Mouse (Mus musculus): ENCODE measurements around the gene 4930402H24Rik.

4930402H24Rik gene

GRCm38 (mm10) chr2:130738019-130738418 lies 168.2 kb downstream of the 4930402H24Rik start:
- no peak for DNase-seq (ENCODE audit: low read depth in 1 of 2, low spot score in 2 of 2)

GRCm38 (mm10) chr2:130735281-130735680 lies 170.9 kb downstream of the 4930402H24Rik start:
- no peak for DNase-seq (ENCODE audit: low read depth in 1 of 2, low spot score in 2 of 2)

GRCm38 (mm10) chr2:130733444-130733843 lies 172.8 kb downstream of the 4930402H24Rik start:
- no peak for DNase-seq (ENCODE audit: low read depth in 1 of 2, low spot score in 2 of 2)

DNA sequence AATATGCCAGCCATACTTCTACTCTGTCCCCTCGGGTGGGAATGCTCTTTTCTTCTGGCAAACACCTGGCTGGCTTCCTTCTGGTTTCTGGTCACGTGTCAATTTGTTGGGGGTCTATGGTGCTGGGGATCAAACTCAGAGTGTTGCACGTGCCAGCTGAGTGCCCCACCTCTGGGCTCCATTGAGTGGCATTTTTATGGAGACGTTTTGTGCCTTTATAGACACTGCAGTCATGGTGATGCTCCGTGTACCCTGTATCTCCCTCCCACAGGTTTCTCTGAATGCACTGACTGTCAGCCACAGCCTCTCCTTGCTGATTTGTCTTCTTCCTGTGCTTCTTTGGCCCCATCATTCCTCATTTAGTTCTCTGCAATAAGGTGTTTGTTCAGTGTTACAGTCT lies 174.4 kb downstream of the 4930402H24Rik start:
- DNase-seq (ENCODE audit: low read depth in 1 of 2, low spot score in 2 of 2): no peak

DNA sequence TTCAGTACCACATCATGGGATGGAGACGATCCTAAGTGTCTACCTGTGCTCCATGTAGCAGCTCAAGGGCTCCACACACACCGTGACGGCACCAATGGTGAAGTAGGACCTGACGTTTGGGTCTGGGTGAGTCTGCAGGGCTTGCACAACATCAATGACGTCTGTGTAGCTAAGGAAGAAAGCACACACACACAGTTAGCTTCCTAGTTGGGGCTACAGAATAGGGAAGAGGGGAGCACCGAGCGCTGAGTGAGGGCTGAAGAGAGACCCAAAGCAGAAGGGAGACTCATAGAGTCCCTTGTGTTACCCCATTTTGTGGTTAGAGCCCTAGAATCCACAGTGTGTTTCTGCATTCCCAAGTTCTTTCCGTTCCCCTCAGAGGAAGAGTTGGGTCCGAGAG lies 175.5 kb downstream of the 4930402H24Rik start:
- DNase-seq (ENCODE audit: low read depth in 1 of 2, low spot score in 2 of 2): peak; percentile 56 to 61

GRCm38 (mm10) chr2:130728906-130729585 lies 177.2 kb downstream of the 4930402H24Rik start:
- DNase-seq (ENCODE audit: low read depth in 1 of 2, low spot score in 2 of 2): no peak

GRCm38 (mm10) chr2:130727752-130728151 lies 178.5 kb downstream of the 4930402H24Rik start:
- no peak for DNase-seq (ENCODE audit: low read depth in 1 of 2, low spot score in 2 of 2)

GRCm38 (mm10) chr2:130724369-130724768 lies 181.8 kb downstream of the 4930402H24Rik start:
- DNase-seq (ENCODE audit: low read depth in 1 of 2, low spot score in 2 of 2): no peak

- no peak for DNase-seq (ENCODE audit: low read depth in 1 of 2, low spot score in 2 of 2)
These were observed 188.3 kb downstream of the 4930402H24Rik start for GRCm38 (mm10) chr2:130717951-130718350.

- no peak for DNase-seq (ENCODE audit: low read depth in 1 of 2, low spot score in 2 of 2)
These were observed 199.1 kb downstream of the 4930402H24Rik start for GRCm38 (mm10) chr2:130707057-130707456.

DNA sequence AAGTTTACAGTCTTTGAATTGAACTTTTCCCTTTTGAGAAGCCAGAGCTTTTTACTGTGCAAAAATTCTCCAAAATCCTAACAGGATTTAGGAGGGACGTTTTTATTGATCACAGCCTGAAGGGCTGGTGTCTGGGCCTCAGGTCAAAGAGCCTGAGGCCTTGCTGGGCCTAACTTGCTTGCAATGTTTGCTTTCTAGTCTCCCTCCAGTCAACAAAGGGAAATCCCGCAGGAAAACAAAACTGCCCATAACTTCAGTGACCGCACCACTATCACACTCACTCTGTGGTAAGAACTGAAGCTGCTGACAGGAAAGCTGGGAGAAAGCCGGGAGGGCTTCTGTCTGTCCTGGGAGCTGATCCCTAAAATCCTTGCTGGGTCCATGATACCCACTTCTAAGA lies 199.6 kb downstream of the 4930402H24Rik start:
- no peak for DNase-seq (ENCODE audit: low read depth in 1 of 2, low spot score in 2 of 2)

DNA sequence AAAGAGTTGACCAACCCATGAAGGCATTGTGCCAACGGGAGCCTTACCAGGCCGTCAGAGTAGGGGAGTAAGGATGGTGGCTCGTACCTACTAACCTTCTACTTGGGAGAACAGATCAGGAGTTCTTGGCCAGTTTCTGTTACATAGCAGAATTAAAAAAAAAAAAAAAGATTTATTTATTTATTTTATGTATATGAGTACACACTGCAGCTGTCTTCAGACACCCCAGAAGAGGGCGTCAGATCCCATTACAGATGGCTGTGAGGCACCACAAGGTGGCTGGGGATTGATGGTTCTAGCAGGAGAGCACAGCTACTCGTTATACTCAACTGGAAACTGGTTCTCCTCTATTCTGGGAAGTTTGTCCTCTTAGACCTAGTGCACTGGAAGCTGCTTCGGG lies 201.0 kb downstream of the 4930402H24Rik start:
- DNase-seq (ENCODE audit: low read depth in 1 of 2, low spot score in 2 of 2): no peak

DNA sequence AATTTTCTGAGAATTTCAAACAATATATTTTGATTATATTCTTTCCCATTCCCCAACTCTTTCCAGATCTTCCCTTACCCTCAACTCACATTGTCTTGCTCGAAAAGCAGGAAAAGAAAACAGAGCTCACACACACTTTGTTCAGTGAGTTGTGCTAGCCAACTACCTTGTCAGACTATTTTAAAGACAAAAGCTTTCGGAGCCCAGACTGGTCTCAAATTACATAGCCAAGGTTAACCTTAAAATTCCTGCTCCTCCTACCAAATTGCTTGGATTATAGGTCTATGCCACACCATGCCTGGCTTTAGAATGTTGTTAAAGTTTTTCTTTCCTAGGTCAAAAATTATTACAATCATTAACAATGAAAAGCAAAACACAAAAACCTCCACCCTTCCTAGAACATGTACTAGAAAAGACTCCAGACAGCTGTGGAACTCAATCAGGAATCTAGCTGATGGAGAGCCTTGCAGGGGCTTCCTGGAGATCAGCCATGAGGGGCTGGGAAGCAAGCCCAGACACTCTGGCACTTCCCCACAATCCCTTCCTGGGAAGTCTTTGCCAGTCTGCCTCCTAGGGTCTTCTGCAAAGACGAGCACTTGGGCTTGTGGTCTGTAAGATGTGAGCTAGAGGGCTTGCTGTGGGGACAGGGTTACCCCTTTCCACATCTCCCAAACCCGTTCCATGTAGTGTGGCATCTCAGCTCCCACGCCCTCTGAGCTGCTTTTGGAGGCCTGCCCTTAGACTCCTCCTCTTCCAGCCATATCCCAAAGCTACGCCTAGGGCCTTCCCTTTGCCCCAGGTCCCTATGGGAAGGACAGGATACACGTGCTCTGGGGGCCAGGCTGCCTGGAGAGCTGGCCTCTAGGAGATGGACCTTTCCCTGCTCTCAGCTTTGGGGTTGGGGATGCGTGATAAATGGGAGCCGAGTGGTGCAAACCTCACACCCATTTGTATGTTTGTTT lies 201.9 kb downstream of the 4930402H24Rik start:
- DNase-seq (ENCODE audit: low read depth in 1 of 2, low spot score in 2 of 2): no peak

- no peak for DNase-seq (ENCODE audit: low read depth in 1 of 2, low spot score in 2 of 2)
These were observed 208.4 kb downstream of the 4930402H24Rik start for GRCm38 (mm10) chr2:130697821-130698266.

- DNase-seq (ENCODE audit: low read depth in 1 of 2, low spot score in 2 of 2): peak; percentile 5 to 6
These were observed 208.9 kb downstream of the 4930402H24Rik start, which contains the start of gene Slc4a11 for GRCm38 (mm10) chr2:130697153-130697810. Gene Slc4a11 (minus strand): TSS chr2:130697519.

DNA sequence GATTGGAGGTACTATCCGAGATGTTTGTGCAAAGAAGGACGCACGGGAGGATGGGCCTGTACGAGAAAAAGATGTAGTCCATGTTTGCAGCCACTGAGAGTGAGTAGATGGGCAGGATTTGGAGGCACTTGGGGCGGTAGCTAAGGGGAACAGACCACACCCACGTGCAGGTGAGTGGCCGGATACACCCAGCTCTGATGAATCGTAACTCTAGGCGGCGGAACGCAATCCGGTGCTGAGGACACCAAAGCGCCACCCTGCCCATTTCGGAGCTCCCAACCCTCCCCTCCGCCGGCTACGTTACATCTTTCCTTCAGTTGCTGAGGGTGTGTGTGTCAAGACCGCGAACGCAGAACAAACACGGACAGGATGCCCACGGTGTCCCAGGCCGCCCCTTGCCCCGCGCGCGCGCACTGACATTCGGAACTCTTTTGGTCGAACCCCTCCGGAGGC lies 209.5 kb downstream of the 4930402H24Rik start:
- DNase-seq (ENCODE audit: low read depth in 1 of 2, low spot score in 2 of 2): no peak

DNA sequence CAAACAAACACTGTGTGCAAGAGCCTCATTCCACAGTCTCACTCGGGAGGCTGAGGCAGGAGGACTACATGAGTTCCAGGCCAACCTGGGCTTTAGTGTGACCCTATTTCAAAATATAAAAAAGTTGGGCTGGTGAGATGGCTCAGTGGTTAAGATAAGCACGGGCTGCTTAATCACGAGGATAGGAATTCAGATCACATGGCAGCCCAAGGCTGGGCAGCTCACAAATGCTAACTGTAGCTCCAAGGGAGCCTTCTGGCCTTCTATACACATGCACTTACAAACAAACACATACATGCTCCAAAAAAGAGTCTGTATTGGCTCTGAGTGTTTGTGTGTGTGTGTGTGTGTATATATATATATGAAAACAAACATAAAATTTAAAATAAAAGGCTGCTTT lies 212.6 kb downstream of the 4930402H24Rik start:
- DNase-seq (ENCODE audit: low read depth in 1 of 2, low spot score in 2 of 2): no peak

- no peak for DNase-seq (ENCODE audit: low read depth in 1 of 2, low spot score in 2 of 2)
These were observed 217.2 kb downstream of the 4930402H24Rik start for GRCm38 (mm10) chr2:130689011-130689410.

- DNase-seq (ENCODE audit: low read depth in 1 of 2, low spot score in 2 of 2): no peak
These were observed 220.8 kb downstream of the 4930402H24Rik start for GRCm38 (mm10) chr2:130685426-130685825.

DNA sequence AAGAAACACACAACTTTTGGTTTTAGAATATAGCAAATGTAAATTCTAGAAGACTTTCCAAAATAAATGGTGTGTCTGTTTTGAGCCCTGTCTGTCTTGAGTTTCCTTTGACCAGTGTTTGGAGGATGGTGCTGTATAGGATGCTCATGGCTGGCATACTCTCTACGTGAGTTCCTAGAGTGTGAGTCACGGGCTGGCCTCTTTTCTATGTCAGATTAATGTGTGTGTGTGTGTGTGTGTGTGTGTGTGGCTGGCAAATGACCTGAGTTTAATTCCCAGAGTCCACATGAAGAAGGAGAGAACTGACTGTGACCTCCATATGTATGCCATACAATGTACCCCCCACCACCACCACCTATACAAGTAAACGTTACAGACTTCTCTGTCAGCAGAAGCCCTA lies 224.7 kb downstream of the 4930402H24Rik start:
- no peak for DNase-seq (ENCODE audit: low read depth in 1 of 2, low spot score in 2 of 2)

DNA sequence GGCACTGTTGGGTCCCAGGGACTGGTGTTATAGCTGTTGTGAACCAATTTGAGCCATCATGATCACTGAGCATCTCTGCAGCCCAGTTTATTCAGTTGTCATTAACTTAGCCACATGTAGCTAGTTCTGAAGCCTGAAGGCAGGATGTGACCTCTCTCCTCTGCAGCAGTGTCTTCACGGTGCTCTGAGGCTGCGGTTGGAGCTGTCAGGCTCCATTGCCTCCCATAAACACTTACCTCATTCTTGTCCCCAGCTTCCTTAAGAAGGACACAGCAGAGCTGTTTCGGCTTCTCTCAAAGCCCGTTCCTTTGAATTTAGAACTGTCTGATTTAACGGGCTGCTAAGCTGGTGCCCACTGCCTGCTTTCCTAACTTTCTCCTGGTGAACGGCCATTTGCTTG lies 226.3 kb downstream of the 4930402H24Rik start:
- DNase-seq (ENCODE audit: low read depth in 1 of 2, low spot score in 2 of 2): no peak
